Mouse (Mus musculus) heart, embryonic 11.5 days (tissue): Measurements from ENCODE around the gene Pdpn. TPM values are rescaled to one million over a fixed set of nuclear protein-coding genes. Genes with fewer than 3 reads are reported as not detected.

Experiments used
- ATAC-seq: fragments of 200-750 bp; cut with Nextera tagmentation; replicated peaks from 2 replicates; pipeline ENCODE4 v1.8.0; 2017; ENCODE audit warnings: moderate library complexity; ENCODE audit not compliant: insufficient number of reproducible peaks, low FRiP score, low TSS enrichment
- H3K27ac ChIP-seq: fragments of 300-500 bp; sonication (generic); 2 replicates; pipeline ENCODE4 v1.5.1; 2014; ENCODE audit warnings: mild to moderate bottlenecking, low read depth, low read length
- H3K27me3 ChIP-seq: fragments of 300-500 bp; sonication (generic); 2 replicates; pipeline ENCODE4 v1.6.1; 2014; ENCODE audit warnings: mild to moderate bottlenecking, low read length, mixed read lengths; ENCODE audit not compliant: control insufficient read depth, insufficient read depth
- H3K36me3 ChIP-seq: fragments of 300-500 bp; sonication (generic); 2 replicates; pipeline ENCODE4 v1.6.1; 2014; ENCODE audit warnings: mild to moderate bottlenecking, low read length, moderate library complexity, mixed read lengths; ENCODE audit not compliant: control insufficient read depth, insufficient read depth
- H3K4me1 ChIP-seq: fragments of 300-500 bp; sonication (generic); 2 replicates; pipeline ENCODE4 v1.6.1; 2014; ENCODE audit warnings: low read length; ENCODE audit not compliant: control insufficient read depth, insufficient read depth
- H3K4me2 ChIP-seq: fragments of 300-500 bp; sonication (generic); 2 replicates; pipeline ENCODE4 v1.6.1; 2014; ENCODE audit warnings: mild to moderate bottlenecking, moderate library complexity
- H3K4me3 ChIP-seq: fragments of 300-500 bp; sonication (generic); 2 replicates; pipeline ENCODE4 v1.5.1; 2014; ENCODE audit warnings: low read depth, low read length
- H3K9ac ChIP-seq: fragments of 300-500 bp; sonication (generic); 2 replicates; pipeline ENCODE4 v1.6.1; 2014; ENCODE audit warnings: mild to moderate bottlenecking, low read depth, low read length, moderate library complexity
- H3K9me3 ChIP-seq: fragments of 300-500 bp; sonication (generic); replicated peaks from 2 replicates; pipeline ENCODE4 v1.6.1; 2016; ENCODE audit warnings: low read length; ENCODE audit not compliant: control insufficient read depth
- WGBS: fragments of 180-500 bp; shearing (Covaris S2); extraction: QIAGEN DNeasy Blood & Tissue Kit; methylation state at CpG from one replicate; pipeline ENCODE4 v1.1.7; 2014; ENCODE audit not compliant: insufficient replicate concordance; 5-methylcytosine and 5-hydroxymethylcytosine counted together
- polyA plus RNA-seq: library from polyadenylated mRNA; unstranded; fragments of >200 nt; fragmentation: Nextera tagmentation; extraction: Ambion mirVana; gene quantifications from 2 replicates; pipeline ENCODE4 v1.2.1, GENCODE M21; 2014

Pdpn gene
- polyA plus RNA-seq, 1 experiment from 2014 or later, result 28.4 TPM

GRCm38 (mm10) chr4:143270903-143271302, 28.5 kb downstream of the Pdpn start:
- no peak overlapping the region for H3K9ac ChIP-seq
- WGBS, result 26% methylated on average over 3 of the region's 3 CpGs
- no peak overlapping the region for H3K27ac ChIP-seq
- H3K36me3 ChIP-seq, result peaks cover 3% of the 10 kb centered on the region; the same call in 1 of the 2 replicates
- H3K4me3 ChIP-seq, result no peak overlapping the region
- ATAC-seq, result no peak
- H3K4me1 ChIP-seq, result no peaks in the 10 kb centered on the region
- no peaks in the 10 kb centered on the region for H3K9me3 ChIP-seq
- H3K4me2 ChIP-seq, result no peak overlapping the region
- no peaks in the 10 kb centered on the region for H3K27me3 ChIP-seq

- no peak overlapping the region for H3K9ac ChIP-seq
- H3K4me1 ChIP-seq, result peaks cover 4% of the 10 kb centered on the region; the same call in 1 of the 2 replicates
- no peak overlapping the region for H3K27ac ChIP-seq
- H3K4me2 ChIP-seq, result no peak overlapping the region
- no peak for ATAC-seq
- no peaks in the 10 kb centered on the region for H3K27me3 ChIP-seq
- H3K9me3 ChIP-seq, result no peaks in the 10 kb centered on the region
- no peaks in the 10 kb centered on the region for H3K36me3 ChIP-seq
- H3K4me3 ChIP-seq, result no peak overlapping the region
- 84% methylated on average over 12 of the region's 12 CpGs for WGBS
Measured at GRCm38 (mm10) chr4:143262696-143263095, 36.7 kb downstream of the Pdpn start.

- Histone ChIP-seq H3K9me3 (no peaks in the 10 kb centered on the region), H3K4me1 (peaks cover 4% of the 10 kb centered on the region; the same call in 1 of the 2 replicates), H3K36me3 (no peaks in the 10 kb centered on the region), H3K4me2 (no peak overlapping the region), H3K27ac (no peak overlapping the region), H3K27me3 (no peaks in the 10 kb centered on the region), H3K9ac (no peak overlapping the region), H3K4me3 (no peak overlapping the region)
- ATAC-seq, result no peak; the same call in 1 of the 2 replicates
- WGBS, result 42% methylated on average over 8 of the region's 8 CpGs
Measured at GRCm38 (mm10) chr4:143259718-143260349, 39.5 kb downstream of the Pdpn start.

- 30% methylated on average over 19 of the region's 19 CpGs for WGBS
- ATAC-seq, result no peak
- Histone ChIP-seq H3K36me3 (no peaks in the 10 kb centered on the region), H3K27ac (no peak overlapping the region), H3K4me1 (peaks cover 4% of the 10 kb centered on the region; the same call in 1 of the 2 replicates), H3K4me2 (peak overlapping the region; percentile 32), H3K9ac (no peak overlapping the region), H3K4me3 (no peak overlapping the region), H3K27me3 (no peaks in the 10 kb centered on the region), H3K9me3 (no peaks in the 10 kb centered on the region)
Measured at GRCm38 (mm10) chr4:143258517-143258916, 40.8 kb downstream of the Pdpn start.

GRCm38 (mm10) chr4:143257971-143258370, 41.4 kb downstream of the Pdpn start:
- Histone ChIP-seq H3K27me3 (no peaks in the 10 kb centered on the region), H3K4me2 (no peak overlapping the region; the same call in 1 of the 2 replicates), H3K27ac (no peak overlapping the region), H3K36me3 (no peaks in the 10 kb centered on the region), H3K4me1 (peaks cover 4% of the 10 kb centered on the region; the same call in 1 of the 2 replicates), H3K4me3 (no peak overlapping the region), H3K9ac (no peak overlapping the region), H3K9me3 (no peaks in the 10 kb centered on the region)
- ATAC-seq, result no peak
- 40% methylated on average over 6 of the region's 6 CpGs for WGBS

GRCm38 (mm10) chr4:143255541-143255940, 43.8 kb downstream of the Pdpn start:
- H3K9ac ChIP-seq, result no peak overlapping the region
- no peaks in the 10 kb centered on the region for H3K9me3 ChIP-seq

GRCm38 (mm10) chr4:143253356-143253755, 46.0 kb downstream of the Pdpn start:
- 85% methylated on average over 1 of the region's 1 CpGs for WGBS

More at GRCm38 (mm10) chr4:143255541-143255940, 43.8 kb downstream of the Pdpn start:
- Histone ChIP-seq H3K4me2 (no peak overlapping the region), H3K4me3 (no peak overlapping the region), H3K27ac (no peak overlapping the region), H3K4me1 (no peaks in the 10 kb centered on the region), H3K36me3 (no peaks in the 10 kb centered on the region), H3K27me3 (no peaks in the 10 kb centered on the region)
- WGBS, result 67% methylated on average over 8 of the region's 8 CpGs
- ATAC-seq, result no peak

GRCm38 (mm10) chr4:143248050-143248449, 51.3 kb downstream of the Pdpn start:
- no peaks in the 10 kb centered on the region for H3K27me3 ChIP-seq
- no peaks in the 10 kb centered on the region for H3K36me3 ChIP-seq
- no peak overlapping the region for H3K4me3 ChIP-seq
- 73% methylated on average over 5 of the region's 5 CpGs for WGBS
- no peaks in the 10 kb centered on the region for H3K9me3 ChIP-seq
- H3K9ac ChIP-seq, result no peak overlapping the region
- no peaks in the 10 kb centered on the region for H3K4me1 ChIP-seq
- H3K4me2 ChIP-seq, result no peak overlapping the region
- ATAC-seq, result no peak
- H3K27ac ChIP-seq, result no peak overlapping the region

More at GRCm38 (mm10) chr4:143253356-143253755, 46.0 kb downstream of the Pdpn start:
- Histone ChIP-seq H3K4me3 (no peak overlapping the region), H3K36me3 (no peaks in the 10 kb centered on the region), H3K27ac (no peak overlapping the region), H3K9me3 (no peaks in the 10 kb centered on the region), H3K9ac (no peak overlapping the region), H3K4me1 (no peaks in the 10 kb centered on the region), H3K4me2 (no peak overlapping the region), H3K27me3 (no peaks in the 10 kb centered on the region)
- no peak for ATAC-seq

GRCm38 (mm10) chr4:143241294-143241693, 58.1 kb downstream of the Pdpn start:
- Histone ChIP-seq H3K27me3 (no peaks in the 10 kb centered on the region), H3K36me3 (no peaks in the 10 kb centered on the region), H3K4me2 (no peak overlapping the region), H3K4me3 (no peak overlapping the region), H3K9me3 (no peaks in the 10 kb centered on the region), H3K4me1 (no peaks in the 10 kb centered on the region), H3K27ac (no peak overlapping the region), H3K9ac (no peak overlapping the region)
- WGBS, result 76% methylated on average over 9 of the region's 9 CpGs
- no peak for ATAC-seq
